Mouse (Mus musculus) forebrain, embryonic 12.5 days (tissue): ENCODE results near the gene Hsf2. TPM values are rescaled to one million over a fixed set of nuclear protein-coding genes. Genes with fewer than 3 reads are reported as not detected.
A peak's percentile ranks its signal among the peaks of the same experiment; 100 is the strongest.
"Not testable (repeated sequence)": the region's sequence is repeated elsewhere in the genome, so short reads cannot be mapped to it uniquely, and the experiment has no call there.

ENCODE experiments used
- ATAC-seq: fragments of 200-750 bp; cut with Nextera tagmentation; 2 replicates; pipeline ENCODE4 v1.8.0; 2017; ENCODE audit warnings: moderate TSS enrichment; ENCODE audit not compliant: low FRiP score
- H3K27ac ChIP-seq: fragments of 300-500 bp; sonication (generic); 2 replicates; pipeline ENCODE4 v1.5.1; 2016; ENCODE audit warnings: mild to moderate bottlenecking
- H3K27me3 ChIP-seq: fragments of 300-500 bp; sonication (generic); 2 replicates; pipeline ENCODE4 v1.6.1; 2016; ENCODE audit warnings: mild to moderate bottlenecking
- H3K36me3 ChIP-seq: fragments of 300-500 bp; sonication (generic); replicated peaks from 2 replicates; pipeline ENCODE4 v1.6.1; 2016; ENCODE audit warnings: mild to moderate bottlenecking
- H3K4me1 ChIP-seq: fragments of 300-500 bp; sonication (generic); 2 replicates; pipeline ENCODE4 v1.6.1; 2016
- H3K4me2 ChIP-seq: fragments of 300-500 bp; sonication (generic); 2 replicates; pipeline ENCODE4 v1.6.1; 2016; ENCODE audit warnings: mild to moderate bottlenecking, moderate library complexity
- H3K4me3 ChIP-seq: fragments of 300-500 bp; sonication (generic); replicated peaks from 2 replicates; pipeline ENCODE4 v1.5.1; 2016; ENCODE audit warnings: mild to moderate bottlenecking
- H3K9ac ChIP-seq: fragments of 300-500 bp; sonication (generic); 2 replicates; pipeline ENCODE4 v1.6.1; 2016; ENCODE audit warnings: mild to moderate bottlenecking
- H3K9me3 ChIP-seq: fragments of 300-500 bp; sonication (generic); 2 replicates; pipeline ENCODE4 v1.6.1; 2016
- WGBS: fragments of 180-500 bp; shearing (Covaris S2); methylation state at CpG from one replicate; pipeline ENCODE4 v1.1.7; 2016; 5-methylcytosine and 5-hydroxymethylcytosine counted together
- polyA plus RNA-seq: library from polyadenylated mRNA; unstranded; fragments of >200 nt; fragmentation: Nextera tagmentation; extraction: Ambion mirVana; gene quantifications from 2 replicates; pipeline ENCODE4 v1.2.1, GENCODE M21; 2016

The Hsf2 gene
- 64.1 and 77.3 TPM in 2 replicates for polyA plus RNA-seq

DNA sequence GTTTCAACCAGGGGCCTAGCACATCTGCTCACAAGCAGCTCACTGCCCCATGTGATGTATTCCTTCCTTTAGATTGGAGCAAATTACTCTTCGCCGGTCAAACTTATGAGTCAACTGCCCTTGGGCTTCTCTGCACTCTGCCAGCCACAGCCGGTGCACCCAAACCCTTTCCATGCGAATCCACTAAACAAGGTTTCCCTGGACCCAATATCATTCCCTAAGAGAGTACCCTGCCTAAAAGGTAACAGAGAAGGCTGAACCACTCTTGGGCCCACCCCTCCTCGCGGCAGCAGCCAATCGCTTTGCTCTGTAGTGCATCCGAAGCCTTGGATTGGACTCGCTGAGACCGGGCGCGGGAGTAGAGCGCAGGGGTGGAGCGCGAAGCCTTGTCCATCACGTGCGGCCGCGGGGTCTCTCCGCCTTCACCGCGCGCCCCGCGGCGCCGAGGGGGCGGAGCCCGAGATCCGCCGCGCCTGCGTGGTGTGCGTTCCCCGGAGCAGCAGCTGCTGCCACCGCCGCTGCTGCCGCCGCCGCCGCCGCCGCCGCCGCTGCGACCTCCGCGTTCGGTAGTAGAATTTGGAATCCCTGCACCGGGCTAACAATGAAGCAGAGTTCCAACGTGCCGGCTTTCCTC, at the start of gene Hsf2:
Gene Hsf2 (plus strand): TSS at position 478 of the 634 bp plus-strand sequence.
- H3K4me3 ChIP-seq: peak within 1 kb of the TSS; percentile 96
- H3K4me1 ChIP-seq: peaks cover 18% of the 10 kb centered on the region
- H3K9ac ChIP-seq: peak within 1 kb of the TSS; percentile 98
- H3K4me2 ChIP-seq: peak within 1 kb of the TSS; percentile 56
- WGBS: under 1% methylated on average over 52 of the region's 52 CpGs
- no peaks in the 10 kb centered on the region for H3K9me3 ChIP-seq
- peak; percentile 99 for ATAC-seq
- H3K36me3 ChIP-seq: peaks cover 5% of the 10 kb centered on the region; the same call in 1 of the 2 replicates
- H3K27me3 ChIP-seq: 0 out of 2 replicates have a peak, but pooled peaks cover 4% of the 10 kb centered on the region
- H3K27ac ChIP-seq: peak within 1 kb of the TSS; percentile 99

DNA sequence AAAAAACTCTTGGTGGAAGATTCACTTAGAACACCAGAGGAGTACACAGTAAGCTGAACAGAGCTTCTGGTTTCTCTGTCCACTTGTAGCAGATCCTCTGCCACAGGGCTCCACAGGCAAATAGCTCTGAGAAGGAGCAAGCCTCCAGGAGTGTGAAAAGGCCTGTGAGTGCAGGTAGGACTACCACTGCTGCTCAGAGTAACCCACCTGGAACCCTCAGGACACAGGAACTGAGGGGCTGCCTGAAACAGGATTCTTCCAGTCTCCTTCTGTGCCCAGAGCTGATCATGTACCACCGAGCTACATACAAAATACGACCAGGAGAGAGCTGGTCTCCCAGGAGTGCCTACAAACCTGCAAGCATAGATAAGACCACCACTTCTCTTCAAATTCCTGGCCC, 48.3 kb upstream of the Hsf2 start:
- ATAC-seq: no peak
- H3K27ac ChIP-seq: no peak overlapping the region
- no peaks in the 10 kb centered on the region for H3K27me3 ChIP-seq
- no peaks in the 10 kb centered on the region for H3K9me3 ChIP-seq
- H3K9ac ChIP-seq: no peak overlapping the region
- H3K36me3 ChIP-seq: no peaks in the 10 kb centered on the region
- no peaks in the 10 kb centered on the region for H3K4me1 ChIP-seq
- no peak overlapping the region for H3K4me2 ChIP-seq
- no peak overlapping the region for H3K4me3 ChIP-seq
- 85% methylated on average over 2 of the region's 2 CpGs for WGBS

DNA sequence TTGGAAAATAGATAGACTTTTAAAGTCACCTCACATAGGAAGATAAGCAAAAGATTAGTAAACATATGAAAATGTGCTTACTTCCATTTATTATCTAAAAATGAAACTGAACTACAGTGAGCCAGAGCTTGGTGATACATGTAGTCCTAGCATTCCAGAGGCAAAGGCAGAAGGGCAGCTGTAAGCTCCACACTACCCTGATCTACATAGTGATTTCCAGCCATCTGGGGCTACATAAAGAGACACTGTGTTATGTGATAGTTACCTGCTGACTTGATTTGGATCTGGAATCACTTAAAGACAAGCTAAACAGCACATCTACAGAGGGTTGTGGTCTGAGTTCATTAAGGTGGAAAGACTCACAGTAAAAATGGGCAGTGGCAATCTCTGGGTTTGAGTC, 45.1 kb upstream of the Hsf2 start:
- Histone ChIP-seq H3K9me3 (no peaks in the 10 kb centered on the region), H3K4me2 (no peak overlapping the region), H3K4me3 (no peak overlapping the region), H3K4me1 (no peaks in the 10 kb centered on the region), H3K36me3 (no peaks in the 10 kb centered on the region), H3K27me3 (no peaks in the 10 kb centered on the region), H3K9ac (no peak overlapping the region), H3K27ac (no peak overlapping the region)
- peak; percentile 20; the same call in 1 of the 2 replicates for ATAC-seq

DNA sequence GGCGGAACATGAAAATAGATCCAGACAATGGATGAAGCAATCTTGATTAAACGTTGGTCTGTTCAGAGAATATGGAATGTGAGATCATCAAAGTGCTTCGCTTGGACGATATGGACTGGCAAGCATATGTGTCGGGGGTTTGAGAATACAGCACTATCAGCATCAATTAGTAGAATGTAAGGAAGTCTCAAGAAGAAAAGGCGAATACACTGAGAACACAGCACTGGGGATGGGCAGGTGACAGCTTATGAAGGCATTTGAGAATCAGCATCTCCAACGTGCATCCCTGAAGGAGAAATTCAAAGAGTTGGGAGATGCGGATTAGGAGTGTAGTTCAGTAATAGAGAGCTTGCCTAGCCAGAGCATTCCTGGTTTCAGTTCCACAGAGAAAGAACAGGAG, 41.8 kb upstream of the Hsf2 start:
- no peaks in the 10 kb centered on the region for H3K4me1 ChIP-seq
- no peak overlapping the region for H3K27ac ChIP-seq
- H3K4me3 ChIP-seq: no peak overlapping the region
- ATAC-seq: no peak
- no peak overlapping the region for H3K9ac ChIP-seq
- H3K36me3 ChIP-seq: no peaks in the 10 kb centered on the region
- 76% methylated on average over 8 of the region's 8 CpGs for WGBS
- H3K4me2 ChIP-seq: no peak overlapping the region
- no peaks in the 10 kb centered on the region for H3K9me3 ChIP-seq
- H3K27me3 ChIP-seq: no peaks in the 10 kb centered on the region

DNA sequence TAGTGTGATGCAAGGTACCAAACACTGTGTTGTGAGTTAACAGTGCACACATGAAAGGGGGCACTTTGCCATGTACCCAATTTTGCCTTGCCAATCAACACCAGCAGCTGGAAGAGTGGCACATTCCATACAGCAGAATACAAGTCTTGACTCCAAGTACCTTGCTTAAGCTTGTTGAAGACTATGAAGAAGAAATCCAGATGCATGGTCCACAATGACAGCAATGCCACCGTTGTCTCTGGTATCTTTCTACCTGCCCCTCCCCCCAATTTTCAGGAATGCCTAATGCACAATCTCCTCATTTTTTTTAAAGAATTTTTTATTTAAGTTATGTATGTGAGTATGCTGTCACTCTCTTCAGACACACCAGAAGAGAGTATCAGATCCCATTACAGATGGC, 40.5 kb upstream of the Hsf2 start:
- Histone ChIP-seq H3K4me1 (no peaks in the 10 kb centered on the region), H3K27me3 (no peaks in the 10 kb centered on the region), H3K9me3 (no peaks in the 10 kb centered on the region), H3K27ac (no peak overlapping the region), H3K4me2 (no peak overlapping the region), H3K36me3 (no peaks in the 10 kb centered on the region), H3K4me3 (no peak overlapping the region), H3K9ac (no peak overlapping the region)
- no peak for ATAC-seq
- WGBS: 92% methylated on average over 1 of the region's 1 CpGs

DNA sequence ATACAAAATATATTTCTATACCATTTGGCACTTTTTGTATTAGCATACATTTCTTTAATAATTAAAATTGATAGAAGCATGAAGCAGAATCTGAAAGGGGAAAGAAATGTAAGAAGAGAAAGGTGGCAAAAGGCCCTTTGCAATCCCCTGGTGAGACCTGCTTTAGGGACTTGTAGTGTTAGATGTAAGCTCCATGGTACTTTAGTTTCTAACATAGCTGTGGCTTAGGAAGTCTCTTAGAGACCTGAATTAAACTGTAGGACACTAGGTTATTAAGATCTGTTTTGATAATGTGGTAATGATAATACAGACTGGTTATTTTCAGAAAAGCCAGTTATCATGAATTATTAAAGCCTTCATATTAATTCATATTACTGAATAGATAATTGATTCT, 38.5 kb upstream of the Hsf2 start:
- H3K4me3 ChIP-seq: no peak overlapping the region
- no peak overlapping the region for H3K27ac ChIP-seq
- no peak overlapping the region for H3K9ac ChIP-seq
- no peaks in the 10 kb centered on the region for H3K27me3 ChIP-seq
- no peaks in the 10 kb centered on the region for H3K9me3 ChIP-seq
- peak; percentile 55 for ATAC-seq
- no peak overlapping the region for H3K4me2 ChIP-seq
- no peaks in the 10 kb centered on the region for H3K36me3 ChIP-seq
- no peaks in the 10 kb centered on the region for H3K4me1 ChIP-seq

DNA sequence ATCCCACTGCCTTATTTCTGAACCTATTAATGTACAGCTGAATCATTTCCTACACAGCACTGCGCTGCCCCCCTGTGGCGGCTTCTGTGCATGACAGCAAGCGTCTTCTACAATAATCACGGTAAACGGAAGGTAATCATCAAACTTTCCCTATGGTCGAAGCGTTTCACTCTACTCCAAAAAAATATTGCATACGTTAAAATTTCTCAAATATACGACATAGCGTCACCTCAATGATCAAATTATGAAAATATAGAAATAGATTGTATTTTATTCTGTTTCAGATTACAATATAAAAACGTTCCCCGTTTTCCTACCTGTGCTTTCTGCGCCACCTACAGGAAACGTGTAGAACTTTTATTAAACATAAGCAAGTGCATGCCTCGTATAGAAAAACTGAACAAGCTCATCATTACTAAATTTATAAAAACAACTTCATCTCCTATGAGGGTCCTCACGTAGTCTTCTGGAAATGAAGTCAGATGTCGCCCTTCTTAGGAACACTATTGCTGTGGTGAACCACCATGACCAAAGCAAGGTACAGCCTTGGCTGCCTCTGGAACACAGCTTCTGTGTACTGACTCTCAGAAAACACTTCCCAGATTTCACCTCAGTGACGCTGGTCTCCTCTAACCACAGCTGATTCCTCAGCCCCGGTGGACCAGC, 38.0 kb upstream of the Hsf2 start:
- H3K27ac ChIP-seq: no peak overlapping the region
- H3K9ac ChIP-seq: no peak overlapping the region
- H3K9me3 ChIP-seq: no peaks in the 10 kb centered on the region
- H3K27me3 ChIP-seq: no peaks in the 10 kb centered on the region
- peak; percentile 69 for ATAC-seq
- H3K36me3 ChIP-seq: no peaks in the 10 kb centered on the region
- peak overlapping the region; percentile 20 for H3K4me3 ChIP-seq
- H3K4me2 ChIP-seq: peak overlapping the region; percentile 24
- H3K4me1 ChIP-seq: no peaks in the 10 kb centered on the region
- WGBS: 6% methylated on average over 19 of the region's 19 CpGs

DNA sequence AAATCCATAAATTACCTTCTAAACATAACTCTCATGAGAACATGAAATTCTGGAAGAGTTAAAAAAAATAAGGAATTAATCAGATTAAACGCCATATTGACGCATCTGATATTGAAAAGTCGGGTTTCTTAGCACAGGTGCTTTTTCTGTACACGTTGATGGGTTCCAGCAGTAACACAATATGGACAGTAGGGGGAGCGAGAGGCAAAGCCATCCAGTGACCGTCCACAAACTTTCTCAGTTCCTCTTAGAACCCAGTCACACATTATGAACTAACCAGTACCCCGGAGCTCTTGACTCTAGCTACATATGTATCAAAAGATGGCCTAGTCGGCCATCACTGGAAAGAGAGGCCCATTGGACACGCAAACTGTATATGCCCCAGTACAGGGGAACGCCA, 22.9 kb upstream of the Hsf2 start:
- H3K36me3 ChIP-seq, H3K4me2 ChIP-seq, H3K4me3 ChIP-seq, H3K9me3 ChIP-seq, H3K9ac ChIP-seq, H3K27ac ChIP-seq, H3K27me3 ChIP-seq, H3K4me1 ChIP-seq: not testable (repeated sequence)
- ATAC-seq: 0 out of 2 replicates have a peak, but pooled peaks have one; percentile 51
- WGBS: 29% methylated on average over 10 of the region's 10 CpGs

DNA sequence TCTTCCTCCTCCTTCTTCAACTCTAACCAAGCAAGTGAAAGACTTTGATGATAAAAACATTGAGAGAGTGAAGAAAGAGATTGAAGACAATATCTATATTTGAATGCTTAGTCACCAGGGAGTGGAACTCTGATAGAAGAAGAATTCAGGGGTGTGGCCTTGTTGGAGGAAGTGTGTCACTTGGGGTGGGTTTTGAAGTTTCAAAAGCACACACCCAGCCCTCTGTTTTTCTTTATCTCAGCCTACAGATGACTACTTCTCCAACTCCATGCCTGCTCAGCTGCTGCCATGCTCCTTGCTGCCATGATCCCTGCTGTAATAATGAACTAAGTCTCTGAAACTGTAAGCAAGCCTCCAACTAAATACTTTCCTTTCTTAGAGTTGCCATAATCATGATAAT, 20.4 kb upstream of the Hsf2 start:
- Histone ChIP-seq H3K4me1 (no peaks in the 10 kb centered on the region), H3K36me3 (no peaks in the 10 kb centered on the region), H3K27me3 (no peaks in the 10 kb centered on the region), H3K4me2 (no peak overlapping the region), H3K9me3 (no peaks in the 10 kb centered on the region), H3K27ac (no peak overlapping the region), H3K4me3 (no peak overlapping the region), H3K9ac (no peak overlapping the region)
- no peak for ATAC-seq

DNA sequence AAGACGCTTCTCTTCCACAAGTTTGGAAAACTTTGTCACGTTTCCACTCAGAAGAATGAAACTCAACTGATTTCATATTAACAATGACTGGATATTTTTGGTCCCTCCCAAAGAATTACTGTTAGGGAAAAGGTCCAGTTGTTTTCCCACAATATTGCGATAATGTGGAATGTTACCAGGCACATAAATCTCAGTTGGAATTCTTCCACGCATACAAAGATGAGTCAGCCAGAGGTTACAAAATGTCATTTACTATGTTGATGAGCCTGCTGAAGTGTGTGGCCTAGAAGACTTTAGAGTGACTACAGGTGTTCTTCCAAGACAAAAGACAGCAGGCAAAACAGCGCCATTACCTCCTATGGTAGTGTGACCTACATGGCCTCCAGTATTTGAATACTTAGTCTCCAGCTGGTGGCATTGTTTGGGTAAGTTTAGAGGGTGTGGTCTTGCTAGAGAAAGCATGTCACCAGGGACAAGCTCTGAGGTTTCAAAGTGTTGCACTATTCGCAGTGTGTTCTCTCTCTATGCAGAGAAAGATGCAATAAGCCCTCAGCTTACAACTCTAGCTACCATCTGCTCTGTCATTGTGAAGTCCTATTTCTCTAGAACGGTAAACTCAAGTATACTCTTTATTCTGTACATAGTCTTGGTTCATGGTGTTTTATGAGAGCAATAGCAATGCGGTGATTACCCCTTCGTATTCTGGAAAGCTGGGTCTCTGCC, 8.9 kb upstream of the Hsf2 start:
- WGBS: 79% methylated on average over 9 of the region's 9 CpGs

DNA sequence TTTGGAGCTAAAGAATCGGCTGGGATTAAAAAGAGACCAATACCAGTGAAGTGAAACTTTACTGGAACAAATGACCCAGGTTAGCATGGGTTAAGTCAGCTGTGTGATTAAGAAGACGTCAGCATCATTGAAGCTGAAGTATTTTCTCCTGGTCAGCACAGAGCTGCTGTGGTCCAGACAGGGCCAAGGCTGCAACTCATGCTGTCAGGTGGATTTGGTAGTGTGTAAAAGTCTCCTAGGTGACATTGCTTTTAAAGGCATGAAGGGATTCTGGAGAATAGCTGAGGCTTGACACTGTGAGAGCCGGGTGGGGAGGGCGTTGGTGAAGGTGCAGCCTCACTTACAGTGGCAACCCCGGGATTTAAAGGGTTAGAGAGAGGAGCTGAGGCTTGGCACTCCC, 4.5 kb upstream of the Hsf2 start:
- Histone ChIP-seq H3K27ac (no peak overlapping the region), H3K9me3 (no peaks in the 10 kb centered on the region), H3K4me1 (0 out of 2 replicates have a peak, but pooled peaks cover 6% of the 10 kb centered on the region), H3K27me3 (0 out of 2 replicates have a peak, but pooled peaks cover 4% of the 10 kb centered on the region), H3K4me3 (no peak overlapping the region), H3K4me2 (no peak overlapping the region), H3K36me3 (no peaks in the 10 kb centered on the region), H3K9ac (no peak overlapping the region)
- 16% methylated on average over 5 of the region's 5 CpGs for WGBS
- no peak for ATAC-seq

More for the DNA sequence above, 8.9 kb upstream of the Hsf2 start:
- Histone ChIP-seq H3K27ac (no peak overlapping the region), H3K9me3 (no peaks in the 10 kb centered on the region), H3K4me3 (no peak overlapping the region), H3K9ac (no peak overlapping the region), H3K4me2 (no peak overlapping the region), H3K4me1 (0 out of 2 replicates have a peak, but pooled peaks cover 6% of the 10 kb centered on the region), H3K36me3 (no peaks in the 10 kb centered on the region), H3K27me3 (no peaks in the 10 kb centered on the region)
- no peak for ATAC-seq

DNA sequence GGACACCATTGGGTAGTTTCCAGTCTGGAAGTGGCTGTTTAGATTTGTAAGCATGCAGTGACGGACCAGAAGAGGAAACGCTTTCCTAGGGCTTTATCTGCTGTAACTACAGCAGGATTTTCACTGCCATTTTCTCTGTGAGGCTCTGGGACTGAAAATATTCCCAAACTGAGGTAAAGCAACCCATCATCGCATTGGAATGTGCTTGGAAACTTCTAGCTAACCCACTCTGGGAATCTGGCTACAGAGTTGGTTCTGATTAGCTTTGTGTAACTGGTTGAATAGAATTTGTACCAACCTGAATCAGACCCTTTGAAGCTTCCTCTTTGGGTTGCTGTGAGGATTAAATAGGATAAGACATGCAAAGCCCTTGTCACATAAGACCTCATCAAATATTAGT, 1.4 kb upstream of the Hsf2 start:
- Histone ChIP-seq H3K27me3 (0 out of 2 replicates have a peak, but pooled peaks cover 4% of the 10 kb centered on the region), H3K9ac (no peak overlapping the region), H3K9me3 (no peaks in the 10 kb centered on the region), H3K4me2 (no peak overlapping the region), H3K4me1 (peaks cover 15% of the 10 kb centered on the region), H3K36me3 (no peaks in the 10 kb centered on the region), H3K4me3 (no peak overlapping the region), H3K27ac (no peak overlapping the region)
- ATAC-seq: no peak
- 87% methylated on average over 3 of the region's 3 CpGs for whole genome bisulfite sequencing
